Comparison of ENCODE assay signal across 12 mouse cellular contexts in the genomic region with DNA sequence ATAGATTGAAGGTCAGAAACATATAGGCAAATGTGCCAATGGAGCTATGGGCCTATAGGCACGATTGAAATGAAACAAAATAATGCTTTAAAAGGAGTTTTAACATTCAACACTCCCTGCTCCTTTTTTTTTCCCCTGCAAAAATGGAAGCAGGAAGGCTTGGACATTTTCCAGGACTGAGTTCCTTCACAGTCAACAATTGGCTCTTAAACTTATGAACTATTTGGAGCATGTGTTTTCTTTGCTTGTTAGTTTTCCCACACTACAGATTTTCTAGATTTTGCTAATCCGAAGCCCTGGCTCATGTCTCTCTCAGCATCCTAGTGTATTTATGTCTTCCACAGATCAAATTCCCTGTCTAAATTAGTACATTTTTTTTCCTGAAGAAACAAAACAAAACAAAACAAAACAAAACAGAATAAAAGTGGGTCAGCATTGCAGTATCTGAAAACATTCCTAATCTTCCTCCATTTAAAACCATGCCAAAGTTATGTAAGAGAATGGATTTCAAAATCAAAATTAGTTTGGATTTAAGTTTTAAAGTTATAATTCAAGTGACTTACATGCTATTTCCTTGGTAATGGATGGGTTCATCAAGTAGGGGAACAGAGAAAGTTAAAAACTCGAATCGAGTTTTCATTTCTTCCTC. TPM values are rescaled to one million over a fixed set of nuclear protein-coding genes. Genes with fewer than 3 reads are reported as not detected.
DNase-seq lines count a peak whose midpoint lies in the region; ATAC-seq and TF ChIP-seq lines count a peak whose summit lies in the region.
"Had no signal": no experiment of that assay in that cellular context is flagged by ENCODE, and none has a peak within 500 bp of the region (broad histone marks: within the 10 kb centered on the region; RNA-seq: fewer than 3 reads in every experiment).

No protein-coding gene starts in this region.

- peak; percentile 84 for DNase-seq in embryonic facial prominence, embryonic 14.5 days (ENCODE audit: low spot score)
- DNase-seq in embryonic facial prominence, embryonic 10.5 days (ENCODE audit: low spot score) = no peak
- no peak for DNase-seq in kidney, adult 18-20 months
- no peak for DNase-seq in heart, postnatal 0 days (ENCODE audit: low spot score)
- DNase-seq in lung, postnatal 36 days = peak; percentile 51
- no peak for DNase-seq in urinary bladder, adult 18-20 months (ENCODE audit: low spot score in 2 of 2)
- DNase-seq in right cerebral cortex, postnatal 10 days (ENCODE audit: low spot score in 2 of 2) = no peak
- DNase-seq: cerebellum, adult 9-11 months had no signal

- no peak for ATAC-seq in embryonic facial prominence, embryonic 14.5 days (ENCODE audit: low read depth)
- no peak for ATAC-seq in kidney, embryonic 16.5 days (ENCODE audit: low FRiP score, low TSS enrichment)
- no peak for ATAC-seq in heart, postnatal 0 days (ENCODE audit: insufficient read depth, low read depth)
- ATAC-seq: midbrain, embryonic 16.5 days had no signal

- no peak for TF ChIP-seq CTCF in heart, postnatal 0 days (IDR thresholded peaks at IDR 0.05; ENCODE audit: low read depth)

- no peak overlapping the region for H3K4me3 ChIP-seq in embryonic facial prominence, embryonic 14.5 days (ENCODE audit: low read depth, low read length)
- H3K4me3 ChIP-seq in embryonic facial prominence, embryonic 10.5 days = no peak overlapping the region
- H3K4me3 ChIP-seq in kidney, embryonic 16.5 days (ENCODE audit: low read length) = no peak overlapping the region
- H3K4me3 ChIP-seq in heart, postnatal 0 days (ENCODE audit: low read depth, low read length) = no peak overlapping the region
- H3K4me3 ChIP-seq: embryonic facial prominence, embryonic 13.5 days had no signal

- no peaks in the 10 kb centered on the region for H3K27me3 ChIP-seq in embryonic facial prominence, embryonic 14.5 days (replicated peaks; ENCODE audit: control insufficient read depth, insufficient read depth, low read length)
- no peaks in the 10 kb centered on the region for H3K27me3 ChIP-seq in embryonic facial prominence, embryonic 10.5 days (replicated peaks; ENCODE audit: low read depth, poor library complexity, severe bottlenecking)
- no peaks in the 10 kb centered on the region for H3K27me3 ChIP-seq in kidney, embryonic 16.5 days (ENCODE audit: insufficient read depth, low read length)
- H3K27me3 ChIP-seq in heart, postnatal 0 days (ENCODE audit: control insufficient read depth, insufficient read depth, low read length) = no peaks in the 10 kb centered on the region
- H3K27me3 ChIP-seq: embryonic facial prominence, embryonic 13.5 days had no signal

- no peak overlapping the region for H3K4me2 ChIP-seq in embryonic facial prominence, embryonic 14.5 days (ENCODE audit: low read depth, low read length)
- no peak overlapping the region for H3K4me2 ChIP-seq in kidney, embryonic 16.5 days (replicated peaks; ENCODE audit: low read depth, low read length)
- H3K4me2 ChIP-seq in heart, postnatal 0 days (ENCODE audit: low read depth, low read length) = no peak overlapping the region
- H3K4me2 ChIP-seq: embryonic facial prominence, embryonic 13.5 days had no signal

- no peaks in the 10 kb centered on the region for H3K4me1 ChIP-seq in embryonic facial prominence, embryonic 14.5 days (ENCODE audit: control insufficient read depth, insufficient read depth, low read length)
- H3K4me1 ChIP-seq in embryonic facial prominence, embryonic 10.5 days = no peaks in the 10 kb centered on the region
- H3K4me1 ChIP-seq in kidney, embryonic 16.5 days (ENCODE audit: insufficient read depth, low read length) = no peaks in the 10 kb centered on the region
- H3K4me1 ChIP-seq in heart, postnatal 0 days (ENCODE audit: control insufficient read depth, insufficient read depth) = peaks cover 5% of the 10 kb centered on the region; the same call in 1 of the 2 replicates
- H3K4me1 ChIP-seq: embryonic facial prominence, embryonic 13.5 days had no signal

- no peak for TF ChIP-seq EP300 in heart, postnatal 0 days (IDR thresholded peaks at IDR 0.05; ENCODE audit: low read depth)

- H3K36me3 ChIP-seq in embryonic facial prominence, embryonic 14.5 days (ENCODE audit: control insufficient read depth, insufficient read depth, low read length) = no peaks in the 10 kb centered on the region
- no peaks in the 10 kb centered on the region for H3K36me3 ChIP-seq in embryonic facial prominence, embryonic 10.5 days (replicated peaks)
- H3K36me3 ChIP-seq in kidney, embryonic 16.5 days (ENCODE audit: insufficient read depth, low read length) = no peaks in the 10 kb centered on the region
- no peaks in the 10 kb centered on the region for H3K36me3 ChIP-seq in heart, postnatal 0 days (replicated peaks; ENCODE audit: control insufficient read depth, insufficient read depth, low read length)
- H3K36me3 ChIP-seq: embryonic facial prominence, embryonic 13.5 days had no signal

- H3K9ac ChIP-seq in embryonic facial prominence, embryonic 14.5 days (ENCODE audit: low read depth, low read length) = no peak overlapping the region
- H3K9ac ChIP-seq in kidney, embryonic 16.5 days (replicated peaks; ENCODE audit: low read length) = no peak overlapping the region
- no peak overlapping the region for H3K9ac ChIP-seq in heart, postnatal 0 days (replicated peaks; ENCODE audit: low read depth, low read length)
- H3K9ac ChIP-seq: embryonic facial prominence, embryonic 13.5 days had no signal

- no peak overlapping the region for H3K27ac ChIP-seq in embryonic facial prominence, embryonic 14.5 days (replicated peaks; ENCODE audit: low read depth, low read length)
- H3K27ac ChIP-seq in embryonic facial prominence, embryonic 10.5 days (replicated peaks) = no peak overlapping the region
- peak overlapping the region; percentile 37; the same call in 1 of the 2 replicates for H3K27ac ChIP-seq in kidney, embryonic 16.5 days (ENCODE audit: low read length)
- H3K27ac ChIP-seq in heart, postnatal 0 days (ENCODE audit: low read depth) = peak overlapping the region; percentile 43; the same call in 1 of the 2 replicates
- H3K27ac ChIP-seq: embryonic facial prominence, embryonic 13.5 days; macrophage had no signal

- 71% methylated on average over 4 of the region's 4 CpGs for WGBS in embryonic facial prominence, embryonic 14.5 days
- WGBS in embryonic facial prominence, embryonic 10.5 days = 86% methylated on average over 4 of the region's 4 CpGs
- 61% methylated on average over 4 of the region's 4 CpGs for WGBS in kidney, embryonic 16.5 days
- WGBS in heart, postnatal 0 days = 53% methylated on average over 4 of the region's 4 CpGs

- no peaks in the 10 kb centered on the region for H3K9me3 ChIP-seq in embryonic facial prominence, embryonic 14.5 days (ENCODE audit: control insufficient read depth, low read length)
- no peaks in the 10 kb centered on the region for H3K9me3 ChIP-seq in embryonic facial prominence, embryonic 10.5 days
- no peaks in the 10 kb centered on the region for H3K9me3 ChIP-seq in kidney, embryonic 16.5 days (ENCODE audit: low read length)
- no peaks in the 10 kb centered on the region for H3K9me3 ChIP-seq in heart, postnatal 0 days (replicated peaks; ENCODE audit: control insufficient read depth, low read length)
- H3K9me3 ChIP-seq: embryonic facial prominence, embryonic 13.5 days had no signal

RNA-seq across cellular contexts. Expression of a gene that starts 43.5 kb away (rescaled TPM):
- 0.28 TPM in 2 replicates for polyA plus RNA-seq in embryonic facial prominence, embryonic 14.5 days (2014; fragmentation: Nextera tagmentation; extraction: Ambion mirVana)
- 0.20 and 0.28 TPM in 2 replicates for polyA plus RNA-seq in embryonic facial prominence, embryonic 10.5 days (2016; fragmentation: Nextera tagmentation; extraction: Ambion mirVana)
- 0.12 and 0.24 TPM in 2 replicates for polyA plus RNA-seq in kidney, embryonic 16.5 days (2015; fragmentation: Nextera tagmentation; extraction: Ambion mirVana)
- 0.46 TPM in 1 of 2 replicates, not detected in the other for total RNA-seq in heart, postnatal 0 days (2014; rRNA removed; ENCODE audit: low replicate concordance)
- polyA plus RNA-seq in heart, postnatal 0 days (2015; fragmentation: Nextera tagmentation; extraction: Ambion mirVana) = 0.08 and 0.14 TPM in 2 replicates

Comparison
In these comparisons a context has a peak if more than half of its experiments do, and no peak if none do; other contexts are left out.
1. DNase-seq: peak in embryonic facial prominence, embryonic 14.5 days (single experiment) and lung, postnatal 36 days (single experiment); none in embryonic facial prominence, embryonic 10.5 days (single experiment), kidney, adult 18-20 months (single experiment), heart, postnatal 0 days (single experiment), urinary bladder, adult 18-20 months (0 of 2) and right cerebral cortex, postnatal 10 days (0 of 2).
2. H3K27ac ChIP-seq: peak in kidney, embryonic 16.5 days (single experiment) and heart, postnatal 0 days (single experiment); none in embryonic facial prominence, embryonic 14.5 days (single experiment) and embryonic facial prominence, embryonic 10.5 days (single experiment).